8 mouse cellular contexts compared by ENCODE assay signal in genomic region chr4:128991500-128992008, GRCm38 (mm10). TPM values are rescaled to one million over a fixed set of nuclear protein-coding genes. Genes with fewer than 3 reads are reported as not detected.
DNase-seq lines count a peak whose midpoint lies in the region; ATAC-seq lines count a peak whose summit lies in the region.

TSS of gene Ak2 (plus strand) at chr4:128991958.

- 93% methylated on average over 9 of the region's 9 CpGs for WGBS in lung, embryonic 15.5 days
- WGBS in embryonic facial prominence, embryonic 10.5 days, result 89% methylated on average over 9 of the region's 9 CpGs
- WGBS in heart, embryonic 12.5 days, result 89% methylated on average over 9 of the region's 9 CpGs

- peak within 1 kb of the TSS; percentile 82 for H3K4me2 ChIP-seq in lung, embryonic 15.5 days
- H3K4me2 ChIP-seq in heart, embryonic 12.5 days, result 0 out of 2 replicates have a peak within 1 kb of the TSS, but pooled peaks have one; percentile 87

- H3K27me3 ChIP-seq in lung, embryonic 15.5 days, result no peaks in the 10 kb centered on the region
- no peaks in the 10 kb centered on the region for H3K27me3 ChIP-seq in embryonic facial prominence, embryonic 10.5 days (replicated peaks; ENCODE audit: low read depth, poor library complexity, severe bottlenecking)
- no peaks in the 10 kb centered on the region for H3K27me3 ChIP-seq in heart, embryonic 12.5 days (replicated peaks)

- DNase-seq in lung, postnatal 4 days, result no peak
- no peak for DNase-seq in embryonic facial prominence, embryonic 10.5 days (ENCODE audit: low spot score)
- DNase-seq in left cerebral cortex, postnatal 10 days (ENCODE audit: extremely low spot score in 1 of 2, low spot score in 2 of 2), result no peak
- no peak for DNase-seq in T-cell, adult 2 months (ENCODE audit: low spot score)
- no peak for DNase-seq in urinary bladder, postnatal 25 days (ENCODE audit: low spot score)

- H3K4me3 ChIP-seq in lung, embryonic 15.5 days, result peak within 1 kb of the TSS; percentile 86; the same call in 1 of the 2 replicates
- H3K4me3 ChIP-seq in embryonic facial prominence, embryonic 10.5 days, result peak within 1 kb of the TSS; percentile 94; the same call in 1 of the 2 replicates
- H3K4me3 ChIP-seq in heart, embryonic 12.5 days, result peak within 1 kb of the TSS; percentile 83; the same call in 1 of the 2 replicates

- ATAC-seq in lung, embryonic 15.5 days (ENCODE audit: borderline replicate concordance, extremely low read depth, low FRiP score, low TSS enrichment), result no peak
- ATAC-seq in heart, embryonic 12.5 days (ENCODE audit: insufficient number of reproducible peaks, low FRiP score), result no peak
- no peak for ATAC-seq in monocyte, adult 5-6 weeks (replicated peaks; ENCODE audit: insufficient number of reproducible peaks, low FRiP score, low TSS enrichment, poor library complexity, severe bottlenecking)

- no peaks in the 10 kb centered on the region for H3K36me3 ChIP-seq in lung, embryonic 15.5 days
- H3K36me3 ChIP-seq in embryonic facial prominence, embryonic 10.5 days (replicated peaks), result peaks cover 15% of the 10 kb centered on the region
- peaks cover 12% of the 10 kb centered on the region; the same call in 1 of the 2 replicates for H3K36me3 ChIP-seq in heart, embryonic 12.5 days

- H3K9ac ChIP-seq in lung, embryonic 15.5 days, result no peak within 1 kb of the TSS
- no peak within 1 kb of the TSS for H3K9ac ChIP-seq in heart, embryonic 12.5 days

- no peaks in the 10 kb centered on the region for H3K9me3 ChIP-seq in lung, embryonic 15.5 days
- no peaks in the 10 kb centered on the region for H3K9me3 ChIP-seq in embryonic facial prominence, embryonic 10.5 days
- H3K9me3 ChIP-seq in heart, embryonic 12.5 days (replicated peaks), result no peaks in the 10 kb centered on the region

- H3K4me1 ChIP-seq in lung, embryonic 15.5 days, result peaks cover 30% of the 10 kb centered on the region
- H3K4me1 ChIP-seq in embryonic facial prominence, embryonic 10.5 days, result peaks cover 26% of the 10 kb centered on the region
- peaks cover 30% of the 10 kb centered on the region for H3K4me1 ChIP-seq in heart, embryonic 12.5 days (replicated peaks)

- intact Hi-C loops in left cerebral cortex, postnatal 10 days (cut with DNase I), result no loop called here

- 0 out of 2 replicates have a peak within 1 kb of the TSS, but pooled peaks have one; percentile 43 for H3K27ac ChIP-seq in lung, embryonic 15.5 days
- peak within 1 kb of the TSS; percentile 91 for H3K27ac ChIP-seq in embryonic facial prominence, embryonic 10.5 days (replicated peaks)
- no peak within 1 kb of the TSS for H3K27ac ChIP-seq in heart, embryonic 12.5 days (ENCODE audit: poor library complexity, severe bottlenecking)

RNA-seq across cellular contexts. Expression of gene Ak2, which starts in this region (rescaled TPM):
- 182 and 187 TPM in 2 replicates for polyA plus RNA-seq in lung, embryonic 15.5 days (2015; fragmentation: Nextera tagmentation; extraction: Ambion mirVana)
- polyA plus RNA-seq in embryonic facial prominence, embryonic 10.5 days (2016; fragmentation: Nextera tagmentation; extraction: Ambion mirVana), result 219 and 224 TPM in 2 replicates
- polyA plus RNA-seq in heart, embryonic 12.5 days (2016; fragmentation: Nextera tagmentation; extraction: Ambion mirVana), result 164 and 167 TPM in 2 replicates
- total RNA-seq in left cerebral cortex, postnatal 10 days (2021), result 10 to 100 TPM; 30.5 to 30.7 TPM
- total RNA-seq in monocyte, adult 5-6 weeks (2017), result 62.2 to 89.0 TPM (median 73.4 TPM) in 3 replicates
